Mouse (Mus musculus): ENCODE data around the gene Parva. TPM values are rescaled to one million over a fixed set of nuclear protein-coding genes. Genes with fewer than 3 reads are reported as not detected.

Gene Parva
- polyA plus RNA-seq, 1 experiment from 2014 or later: 105 TPM

GRCm38 (mm10) chr7:112502050-112502809 is 74.9 kb downstream of the Parva start:
- peak overlapping the region; percentile 87; the same call in 1 of the 2 replicates for H3K27ac ChIP-seq (ENCODE audit: low read depth)
- 26% methylated on average over 18 of the region's 18 CpGs for WGBS
- H3K4me3 ChIP-seq (ENCODE audit: low read depth, low read length): no peak overlapping the region
- H3K36me3 ChIP-seq (ENCODE audit: insufficient read depth): no peaks in the 10 kb centered on the region
- no peak overlapping the region for H3K9ac ChIP-seq
- peak overlapping the region; percentile 20 for H3K4me2 ChIP-seq
- TF ChIP-seq CTCF (IDR thresholded peaks at IDR 0.05; ENCODE audit: low read depth): no peak
- H3K27me3 ChIP-seq (ENCODE audit: insufficient read depth, low read length): no peaks in the 10 kb centered on the region
- no peaks in the 10 kb centered on the region for H3K9me3 ChIP-seq (ENCODE audit: low read depth, low read length)
- ATAC-seq (ENCODE audit: insufficient read depth) (no peak), DNase-seq (peak; percentile 45)
- H3K4me1 ChIP-seq (ENCODE audit: insufficient read depth): peaks cover 40% of the 10 kb centered on the region

GRCm38 (mm10) chr7:112502845-112503244 is 75.5 kb downstream of the Parva start:
- no peaks in the 10 kb centered on the region for H3K36me3 ChIP-seq (ENCODE audit: insufficient read depth)
- H3K4me1 ChIP-seq (ENCODE audit: insufficient read depth): peaks cover 40% of the 10 kb centered on the region
- 16% methylated on average over 5 of the region's 5 CpGs for WGBS
- H3K4me3 ChIP-seq (ENCODE audit: low read depth, low read length): no peak overlapping the region
- H3K27ac ChIP-seq (ENCODE audit: low read depth): peak overlapping the region; percentile 87
- no peaks in the 10 kb centered on the region for H3K27me3 ChIP-seq (ENCODE audit: insufficient read depth, low read length)
- H3K9ac ChIP-seq: peak overlapping the region; percentile 22; the same call in 1 of the 2 replicates
- DNase-seq (peak; percentile 72), ATAC-seq (ENCODE audit: insufficient read depth) (0 out of 2 replicates have a peak, but pooled peaks have one; percentile 11)
- H3K4me2 ChIP-seq: peak overlapping the region; percentile 20
- H3K9me3 ChIP-seq (ENCODE audit: low read depth, low read length): no peaks in the 10 kb centered on the region
- no peak for TF ChIP-seq CTCF (IDR thresholded peaks at IDR 0.05; ENCODE audit: low read depth)

GRCm38 (mm10) chr7:112503448-112503847 is 76.1 kb downstream of the Parva start:
- Histone ChIP-seq H3K4me3 (ENCODE audit: low read depth, low read length) (no peak overlapping the region), H3K9ac (peak overlapping the region; percentile 22; the same call in 1 of the 2 replicates), H3K9me3 (ENCODE audit: low read depth, low read length) (no peaks in the 10 kb centered on the region), H3K4me2 (no peak overlapping the region), H3K4me1 (ENCODE audit: insufficient read depth) (peaks cover 40% of the 10 kb centered on the region), H3K27me3 (ENCODE audit: insufficient read depth, low read length) (no peaks in the 10 kb centered on the region), H3K27ac (ENCODE audit: low read depth) (peak overlapping the region; percentile 87), H3K36me3 (ENCODE audit: insufficient read depth) (no peaks in the 10 kb centered on the region)
- DNase-seq (no peak), ATAC-seq (ENCODE audit: insufficient read depth) (no peak)
- 54% methylated on average over 6 of the region's 6 CpGs for WGBS
- TF ChIP-seq CTCF (IDR thresholded peaks at IDR 0.05; ENCODE audit: low read depth): no peak

- H3K36me3 ChIP-seq (ENCODE audit: insufficient read depth): no peaks in the 10 kb centered on the region
- H3K9me3 ChIP-seq (ENCODE audit: low read depth, low read length): no peaks in the 10 kb centered on the region
- ATAC-seq (ENCODE audit: insufficient read depth) (no peak), DNase-seq (no peak)
- no peak overlapping the region for H3K9ac ChIP-seq
- H3K4me3 ChIP-seq (ENCODE audit: low read depth, low read length): no peak overlapping the region
- peak overlapping the region; percentile 87; the same call in 1 of the 2 replicates for H3K27ac ChIP-seq (ENCODE audit: low read depth)
- no peak overlapping the region for H3K4me2 ChIP-seq
- 65% methylated on average over 3 of the region's 3 CpGs for WGBS
- no peaks in the 10 kb centered on the region for H3K27me3 ChIP-seq (ENCODE audit: insufficient read depth, low read length)
- peaks cover 36% of the 10 kb centered on the region for H3K4me1 ChIP-seq (ENCODE audit: insufficient read depth)
- no peak for TF ChIP-seq CTCF (IDR thresholded peaks at IDR 0.05; ENCODE audit: low read depth)
Observed at GRCm38 (mm10) chr7:112503917-112504316, 76.6 kb downstream of the Parva start.

- ATAC-seq (ENCODE audit: insufficient read depth): no peak
- WGBS: 40% methylated on average over 8 of the region's 8 CpGs
- Histone ChIP-seq H3K4me2 (no peak overlapping the region), H3K4me3 (ENCODE audit: low read depth, low read length) (no peak overlapping the region), H3K36me3 (ENCODE audit: insufficient read depth) (no peaks in the 10 kb centered on the region), H3K9me3 (ENCODE audit: low read depth, low read length) (no peaks in the 10 kb centered on the region), H3K27me3 (ENCODE audit: insufficient read depth, low read length) (no peaks in the 10 kb centered on the region), H3K9ac (no peak overlapping the region), H3K27ac (ENCODE audit: low read depth) (no peak overlapping the region; the same call in 1 of the 2 replicates), H3K4me1 (ENCODE audit: insufficient read depth) (peaks cover 35% of the 10 kb centered on the region)
- peak; percentile 37 for DNase-seq
- TF ChIP-seq CTCF (IDR thresholded peaks at IDR 0.05; ENCODE audit: low read depth): no peak
Observed at GRCm38 (mm10) chr7:112509107-112509506, 81.8 kb downstream of the Parva start.

GRCm38 (mm10) chr7:112510336-112511048 is 83.2 kb downstream of the Parva start:
- no peaks in the 10 kb centered on the region for H3K36me3 ChIP-seq (ENCODE audit: insufficient read depth)
- H3K27me3 ChIP-seq (ENCODE audit: insufficient read depth, low read length): no peaks in the 10 kb centered on the region
- 21% methylated on average over 10 of the region's 10 CpGs for WGBS
- peaks cover 35% of the 10 kb centered on the region for H3K4me1 ChIP-seq (ENCODE audit: insufficient read depth)
- peak; percentile 64 for DNase-seq
- ATAC-seq (ENCODE audit: insufficient read depth): peak; percentile 25; the same call in 1 of the 2 replicates
- no peak overlapping the region for H3K9ac ChIP-seq
- 0 out of 2 replicates have a peak overlapping the region, but pooled peaks have one; percentile 19 for H3K27ac ChIP-seq (ENCODE audit: low read depth)
- no peaks in the 10 kb centered on the region for H3K9me3 ChIP-seq (ENCODE audit: low read depth, low read length)
- H3K4me2 ChIP-seq: no peak overlapping the region
- TF ChIP-seq CTCF (IDR thresholded peaks at IDR 0.05; ENCODE audit: low read depth): no peak
- H3K4me3 ChIP-seq (ENCODE audit: low read depth, low read length): no peak overlapping the region

GRCm38 (mm10) chr7:112511309-112511708 is 84.0 kb downstream of the Parva start:
- 0 out of 2 replicates have a peak overlapping the region, but pooled peaks have one; percentile 19 for H3K27ac ChIP-seq (ENCODE audit: low read depth)
- DNase-seq (no peak), ATAC-seq (ENCODE audit: insufficient read depth) (no peak)
- no peak overlapping the region for H3K4me3 ChIP-seq (ENCODE audit: low read depth, low read length)
- H3K4me2 ChIP-seq: no peak overlapping the region
- WGBS: 48% methylated on average over 8 of the region's 8 CpGs
- no peak overlapping the region for H3K9ac ChIP-seq
- peaks cover 35% of the 10 kb centered on the region for H3K4me1 ChIP-seq (ENCODE audit: insufficient read depth)
- H3K9me3 ChIP-seq (ENCODE audit: low read depth, low read length): no peaks in the 10 kb centered on the region
- H3K36me3 ChIP-seq (ENCODE audit: insufficient read depth): no peaks in the 10 kb centered on the region
- no peak for TF ChIP-seq CTCF (IDR thresholded peaks at IDR 0.05; ENCODE audit: low read depth)
- H3K27me3 ChIP-seq (ENCODE audit: insufficient read depth, low read length): no peaks in the 10 kb centered on the region
